Mouse (Mus musculus) erythroblast, embryonic 14.5 days (primary cell): ENCODE results near the gene Esyt3. TPM values are rescaled to one million over a fixed set of nuclear protein-coding genes. Genes with fewer than 3 reads are reported as not detected.

ENCODE experiments used
- H3K27me3 ChIP-seq: 2 replicates; pipeline ENCODE4 v1.6.1; 2012; ENCODE audit warnings: inconsistent platforms; ENCODE audit not compliant: control insufficient read depth
- H3K36me3 ChIP-seq: 2 replicates; pipeline ENCODE4 v1.6.1; 2012; ENCODE audit warnings: mild to moderate bottlenecking, inconsistent platforms; ENCODE audit not compliant: control insufficient read depth
- H3K4me1 ChIP-seq: 2 replicates; pipeline ENCODE4 v1.6.1; 2012; ENCODE audit warnings: inconsistent platforms; ENCODE audit not compliant: control insufficient read depth
- H3K4me3 ChIP-seq: replicated peaks from 2 replicates; pipeline ENCODE3; 2012; ENCODE audit warnings: moderate library complexity, mild to moderate bottlenecking, inconsistent platforms
- H3K9me3 ChIP-seq: 2 replicates; pipeline ENCODE4 v1.6.1; 2012; ENCODE audit warnings: low read length, inconsistent platforms, mixed read lengths; ENCODE audit not compliant: control insufficient read depth
- GATA1 ChIP-seq: IDR thresholded peaks from 2 replicates; pipeline ENCODE4 v1.6.1; 2012; ENCODE audit warnings: low read length, inconsistent platforms, mixed read lengths
- TAL1 ChIP-seq: IDR thresholded peaks from 3 replicates; pipeline ENCODE4 v1.6.1; 2012; ENCODE audit warnings: low read length, inconsistent platforms, mixed read lengths
- polyA plus RNA-seq: library from polyadenylated mRNA; stranded (reverse); fragments of >175 nt; gene quantifications from 2 replicates; pipeline ENCODE4 v1.2.3, GENCODE M21; 2012

Esyt3 gene
- polyA plus RNA-seq, 1 experiment: not detected

- no peaks in the 10 kb centered on the region; the same call in 1 of the 2 replicates for H3K36me3 ChIP-seq
- H3K4me1 ChIP-seq: no peaks in the 10 kb centered on the region
- no peaks in the 10 kb centered on the region for H3K27me3 ChIP-seq
- no peak overlapping the region for H3K4me3 ChIP-seq
- no peaks in the 10 kb centered on the region for H3K9me3 ChIP-seq
- TF ChIP-seq TAL1: no peak
- TF ChIP-seq GATA1: no peak
These were observed 31.1 kb upstream of the Esyt3 start for GRCm38 (mm10) chr9:99389506-99389905.

DNA sequence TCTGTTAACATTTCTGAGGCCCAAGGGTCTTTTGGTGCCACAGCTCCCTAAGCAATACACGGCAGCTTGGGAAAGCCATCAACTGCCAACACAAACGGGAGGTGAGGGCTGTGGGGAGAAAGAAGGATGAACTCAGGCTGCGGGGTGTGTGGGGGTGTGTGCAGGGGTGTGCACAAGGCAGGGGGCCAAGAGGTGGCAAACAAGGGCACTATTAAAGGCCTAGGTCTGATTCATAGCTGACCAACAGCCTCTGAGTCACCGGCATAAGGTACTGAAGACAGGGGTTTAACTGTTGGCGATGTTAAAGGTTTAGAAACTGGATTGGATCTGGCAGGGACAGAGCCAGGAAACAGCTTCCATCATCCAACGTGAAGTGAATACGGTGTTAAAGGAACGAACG, 30.5 kb upstream of the Esyt3 start:
- Histone ChIP-seq H3K9me3 (no peaks in the 10 kb centered on the region), H3K4me3 (no peak overlapping the region), H3K27me3 (no peaks in the 10 kb centered on the region), H3K36me3 (no peaks in the 10 kb centered on the region; the same call in 1 of the 2 replicates), H3K4me1 (no peaks in the 10 kb centered on the region)
- TF ChIP-seq TAL1: no peak
- no peak for TF ChIP-seq GATA1

DNA sequence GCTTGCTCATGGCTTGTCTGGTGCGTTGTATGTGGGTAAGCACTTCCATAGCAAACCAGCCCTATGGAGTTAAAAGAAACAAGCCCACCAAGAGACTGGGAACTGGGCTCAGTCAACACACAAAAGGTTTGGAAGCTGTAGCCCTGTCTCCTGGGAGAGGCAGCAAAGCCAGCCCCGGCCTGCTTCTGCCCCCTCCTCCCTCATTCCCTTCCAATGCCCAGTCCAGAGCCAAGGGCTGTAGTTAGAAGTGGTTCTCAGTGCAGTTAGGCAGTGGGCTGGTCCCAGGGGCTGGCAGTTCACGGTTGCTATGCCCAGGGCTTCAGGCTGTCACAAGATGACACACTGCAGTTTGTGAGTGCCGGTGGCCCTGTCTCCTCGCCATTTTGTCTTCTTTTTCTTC, 29.7 kb upstream of the Esyt3 start:
- no peaks in the 10 kb centered on the region for H3K4me1 ChIP-seq
- H3K36me3 ChIP-seq: no peaks in the 10 kb centered on the region; the same call in 1 of the 2 replicates
- H3K27me3 ChIP-seq: no peaks in the 10 kb centered on the region
- H3K9me3 ChIP-seq: no peaks in the 10 kb centered on the region
- TF ChIP-seq GATA1 (no peak), TAL1 (no peak)
- H3K4me3 ChIP-seq: no peak overlapping the region

DNA sequence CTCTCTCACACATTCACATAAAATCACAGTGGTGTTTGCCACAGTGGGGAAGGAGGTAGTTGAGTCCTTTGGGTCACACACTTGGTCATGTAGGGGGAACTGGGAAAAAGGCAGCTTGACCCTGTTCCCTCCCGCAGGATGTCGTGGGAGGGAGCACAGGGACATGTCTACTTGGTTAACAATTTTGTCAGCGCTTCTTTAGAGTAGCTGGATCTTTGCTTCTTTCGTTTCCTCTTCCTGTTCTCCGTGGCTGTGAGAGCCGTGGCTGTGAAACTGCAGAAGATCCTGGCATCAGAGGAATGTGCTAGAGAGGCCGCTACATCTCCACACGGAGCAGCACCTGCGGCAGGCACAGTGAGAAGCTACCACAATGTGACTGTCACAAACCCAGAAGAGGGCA, 24.2 kb upstream of the Esyt3 start:
- H3K4me1 ChIP-seq: no peaks in the 10 kb centered on the region
- H3K4me3 ChIP-seq: no peak overlapping the region

GRCm38 (mm10) chr9:99379194-99379593, 20.8 kb upstream of the Esyt3 start:
- Histone ChIP-seq H3K4me3 (no peak overlapping the region), H3K27me3 (no peaks in the 10 kb centered on the region; the same call in 1 of the 2 replicates), H3K4me1 (no peaks in the 10 kb centered on the region), H3K9me3 (no peaks in the 10 kb centered on the region), H3K36me3 (no peaks in the 10 kb centered on the region)
- TF ChIP-seq TAL1 (no peak), GATA1 (no peak)

More for the DNA sequence above, 24.2 kb upstream of the Esyt3 start:
- Histone ChIP-seq H3K36me3 (no peaks in the 10 kb centered on the region), H3K9me3 (no peaks in the 10 kb centered on the region), H3K27me3 (no peaks in the 10 kb centered on the region; the same call in 1 of the 2 replicates)
- TF ChIP-seq TAL1 (no peak), GATA1 (no peak)

- H3K4me1 ChIP-seq: no peaks in the 10 kb centered on the region
- TF ChIP-seq TAL1 (no peak), GATA1 (no peak)
- H3K27me3 ChIP-seq: no peaks in the 10 kb centered on the region; the same call in 1 of the 2 replicates
- H3K36me3 ChIP-seq: no peaks in the 10 kb centered on the region
- H3K4me3 ChIP-seq: no peak overlapping the region
- H3K9me3 ChIP-seq: no peaks in the 10 kb centered on the region
These were observed 18.4 kb upstream of the Esyt3 start for GRCm38 (mm10) chr9:99376591-99377418.

DNA sequence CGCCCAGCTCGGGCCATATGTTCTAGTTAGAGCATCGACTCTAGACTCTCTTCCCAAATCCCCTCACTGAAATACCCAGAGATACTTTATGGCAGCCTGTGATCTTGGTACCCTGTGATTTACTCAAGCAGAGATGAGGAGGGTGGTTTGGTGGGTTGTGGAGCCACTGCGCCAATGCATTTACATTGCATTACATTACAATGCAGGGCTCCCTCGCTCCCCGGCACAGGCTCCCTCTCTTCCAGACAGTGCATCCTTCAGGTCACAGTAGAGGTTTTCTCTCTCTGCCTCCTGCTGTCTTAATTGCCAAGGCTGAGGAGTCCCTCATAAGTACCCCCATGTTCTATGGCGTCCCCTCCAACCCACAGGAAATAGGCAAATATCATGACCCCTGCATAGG, 10.1 kb upstream of the Esyt3 start:
- TF ChIP-seq TAL1: no peak
- no peak for TF ChIP-seq GATA1
- H3K4me3 ChIP-seq: no peak overlapping the region
- no peaks in the 10 kb centered on the region for H3K27me3 ChIP-seq
- H3K36me3 ChIP-seq: no peaks in the 10 kb centered on the region
- no peaks in the 10 kb centered on the region for H3K4me1 ChIP-seq
- H3K9me3 ChIP-seq: no peaks in the 10 kb centered on the region

DNA sequence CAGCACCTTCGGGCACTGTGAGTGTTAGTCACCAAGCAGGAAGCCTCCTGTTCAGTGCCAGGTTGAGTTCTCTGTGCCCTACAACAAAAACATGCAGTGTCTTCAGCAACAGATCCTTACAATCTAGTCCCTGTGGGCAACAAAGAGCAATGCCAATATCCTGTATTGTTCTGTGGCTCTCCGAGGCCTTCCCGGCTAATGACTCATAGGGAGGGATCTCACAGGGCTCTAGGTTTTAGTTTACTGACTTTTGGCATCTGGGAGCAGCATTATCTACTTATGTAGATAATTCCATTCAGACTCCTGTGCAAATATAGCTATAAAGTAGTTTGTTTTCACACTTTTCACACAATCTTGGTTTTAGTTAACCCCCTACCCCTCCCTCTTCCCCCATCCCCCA, 7.5 kb upstream of the Esyt3 start:
- Histone ChIP-seq H3K4me3 (no peak overlapping the region), H3K36me3 (no peaks in the 10 kb centered on the region), H3K9me3 (no peaks in the 10 kb centered on the region), H3K4me1 (no peaks in the 10 kb centered on the region), H3K27me3 (no peaks in the 10 kb centered on the region)
- TF ChIP-seq TAL1 (no peak), GATA1 (no peak)

DNA sequence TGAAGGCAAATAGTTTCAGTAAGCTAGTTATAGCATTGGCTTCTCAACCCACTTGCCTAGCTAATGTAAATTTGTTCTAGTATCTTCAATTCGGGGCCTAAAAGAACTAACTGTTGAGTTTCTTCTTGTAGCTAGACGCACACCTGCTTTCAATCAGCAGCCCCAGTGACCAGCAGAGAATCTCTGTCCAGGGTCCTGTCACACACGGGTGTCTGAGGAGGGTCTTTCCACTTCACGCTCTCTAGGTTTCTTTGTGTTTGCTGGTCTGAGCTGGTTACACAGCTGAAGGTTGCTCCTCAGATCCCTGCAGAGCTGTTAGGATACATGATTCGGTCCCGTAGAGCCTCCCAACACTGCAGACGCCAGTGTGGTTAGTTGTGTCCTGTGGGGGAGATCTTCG, 4.7 kb upstream of the Esyt3 start:
- Histone ChIP-seq H3K4me1 (no peaks in the 10 kb centered on the region), H3K9me3 (no peaks in the 10 kb centered on the region), H3K4me3 (no peak overlapping the region), H3K27me3 (peaks cover 20% of the 10 kb centered on the region), H3K36me3 (no peaks in the 10 kb centered on the region)
- TF ChIP-seq TAL1: no peak
- no peak for TF ChIP-seq GATA1
